Mouse (Mus musculus): ENCODE measurements around the gene Tmc8. TPM values are rescaled to one million over a fixed set of nuclear protein-coding genes. Genes with fewer than 3 reads are reported as not detected.

The Tmc8 gene
- polyA plus RNA-seq, 1 experiment: 12.0 TPM

GRCm38 (mm10) chr11:117816389-117816996, 34.6 kb downstream of the Tmc8 start:
- DNase-seq: no peak
- peaks cover 12% of the 10 kb centered on the region for H3K4me1 ChIP-seq (ENCODE audit: control insufficient read depth, insufficient read depth, low read length)
- TF ChIP-seq POLR2A (IDR thresholded peaks at IDR 0.05; ENCODE audit: borderline replicate concordance, extremely low read depth, low read depth, low read length) (no peak), CTCF (IDR thresholded peaks at IDR 0.05; ENCODE audit: insufficient read depth, low read length) (no peak)
- WGBS: 77% methylated on average over 13 of the region's 13 CpGs
- H3K4me3 ChIP-seq (replicated peaks; ENCODE audit: extremely low read depth, low read depth, low read length): no peak overlapping the region

DNA sequence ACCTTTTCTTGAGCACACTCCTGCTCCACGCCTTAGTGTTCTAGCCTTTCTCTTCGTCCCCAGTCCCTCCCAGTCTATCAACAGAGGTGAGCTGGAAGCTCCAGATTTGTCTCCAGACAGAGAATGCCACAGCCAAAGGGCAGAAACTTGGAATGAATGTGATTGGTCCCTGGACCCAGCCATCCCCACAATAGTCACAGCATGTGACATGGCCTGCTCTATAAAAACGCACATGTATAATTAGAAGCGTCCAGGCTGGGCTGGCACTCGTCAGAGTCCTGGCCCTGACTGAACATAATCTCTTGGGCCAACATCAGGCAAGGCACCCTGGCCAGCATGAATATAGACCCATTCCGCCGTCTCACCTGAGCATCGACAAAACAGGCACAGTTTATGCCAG, 37.2 kb downstream of the Tmc8 start:
- WGBS: 74% methylated on average over 8 of the region's 8 CpGs
- DNase-seq: no peak
- no peak overlapping the region for H3K4me3 ChIP-seq (replicated peaks; ENCODE audit: extremely low read depth, low read depth, low read length)
- TF ChIP-seq POLR2A (IDR thresholded peaks at IDR 0.05; ENCODE audit: borderline replicate concordance, extremely low read depth, low read depth, low read length): 0 out of 2 replicates have a peak, but pooled peaks have one; percentile 11
- no peak for TF ChIP-seq CTCF (IDR thresholded peaks at IDR 0.05; ENCODE audit: insufficient read depth, low read length)
- peaks cover 20% of the 10 kb centered on the region for H3K4me1 ChIP-seq (ENCODE audit: control insufficient read depth, insufficient read depth, low read length)

- WGBS: 76% methylated on average over 7 of the region's 7 CpGs
- H3K4me3 ChIP-seq (replicated peaks; ENCODE audit: extremely low read depth, low read depth, low read length): no peak overlapping the region
- no peak for DNase-seq
- TF ChIP-seq POLR2A (IDR thresholded peaks at IDR 0.05; ENCODE audit: borderline replicate concordance, extremely low read depth, low read depth, low read length) (no peak), CTCF (IDR thresholded peaks at IDR 0.05; ENCODE audit: insufficient read depth, low read length) (no peak)
- H3K4me1 ChIP-seq (ENCODE audit: control insufficient read depth, insufficient read depth, low read length): peaks cover 18% of the 10 kb centered on the region
These were observed 38.3 kb downstream of the Tmc8 start for GRCm38 (mm10) chr11:117820173-117820572.

DNA sequence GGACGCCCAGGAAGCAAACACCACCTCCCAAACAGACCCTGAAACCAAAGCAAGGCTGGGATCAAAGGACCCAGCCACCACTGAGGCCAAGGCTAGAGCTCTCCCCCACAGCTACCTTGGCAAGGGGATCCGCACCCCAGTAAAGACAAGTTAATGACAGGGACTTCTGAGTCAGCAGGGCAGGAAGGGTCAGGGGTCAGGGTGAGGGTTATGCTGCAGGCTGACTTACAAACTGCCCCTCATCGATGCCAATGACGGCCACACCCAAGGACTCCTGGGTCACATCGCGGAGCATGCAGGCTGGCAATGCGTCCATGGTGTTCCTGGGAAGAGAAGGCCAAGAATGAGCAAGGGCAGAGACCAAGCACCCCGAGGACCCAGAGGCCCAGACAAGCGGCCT, 40.0 kb downstream of the Tmc8 start:
- no peak for TF ChIP-seq POLR2A (IDR thresholded peaks at IDR 0.05; ENCODE audit: borderline replicate concordance, extremely low read depth, low read depth, low read length)
- 84% methylated on average over 9 of the region's 9 CpGs for WGBS

GRCm38 (mm10) chr11:117822728-117823241, 40.9 kb downstream of the Tmc8 start:
- no peak for DNase-seq
- WGBS: 16% methylated on average over 7 of the region's 7 CpGs
- Histone ChIP-seq H3K4me3 (replicated peaks; ENCODE audit: extremely low read depth, low read depth, low read length) (no peak overlapping the region), H3K4me1 (ENCODE audit: control insufficient read depth, insufficient read depth, low read length) (peaks cover 21% of the 10 kb centered on the region)
- no peak for TF ChIP-seq CTCF (IDR thresholded peaks at IDR 0.05; ENCODE audit: insufficient read depth, low read length)

More for the DNA sequence above, 40.0 kb downstream of the Tmc8 start:
- Histone ChIP-seq H3K4me1 (ENCODE audit: control insufficient read depth, insufficient read depth, low read length) (peaks cover 20% of the 10 kb centered on the region), H3K4me3 (replicated peaks; ENCODE audit: extremely low read depth, low read depth, low read length) (no peak overlapping the region)
- DNase-seq: no peak

DNA sequence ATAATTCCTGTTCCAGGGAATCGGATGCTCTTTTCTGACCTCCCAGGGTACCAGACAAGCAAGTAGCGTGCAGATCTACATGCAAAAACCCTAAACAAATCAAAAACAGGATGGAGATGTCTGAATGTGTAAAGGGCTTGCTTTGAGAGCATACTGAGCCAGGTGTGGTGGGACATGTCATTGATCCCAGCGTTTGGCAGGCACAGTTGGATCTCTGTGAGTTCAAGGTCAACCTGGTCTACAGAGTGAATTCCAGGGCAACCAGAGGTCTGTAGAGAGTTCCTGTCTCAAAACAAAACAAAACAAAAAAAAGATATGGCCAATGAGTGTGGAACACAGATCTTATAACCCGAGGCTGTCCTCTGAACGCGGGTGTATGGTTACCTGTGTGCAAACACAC, 41.5 kb downstream of the Tmc8 start:
- peaks cover 23% of the 10 kb centered on the region for H3K4me1 ChIP-seq (ENCODE audit: control insufficient read depth, insufficient read depth, low read length)
- whole genome bisulfite sequencing: 78% methylated on average over 6 of the region's 6 CpGs
- no peak for TF ChIP-seq POLR2A (IDR thresholded peaks at IDR 0.05; ENCODE audit: borderline replicate concordance, extremely low read depth, low read depth, low read length)
- no peak for TF ChIP-seq CTCF (IDR thresholded peaks at IDR 0.05; ENCODE audit: insufficient read depth, low read length)
- H3K4me3 ChIP-seq (replicated peaks; ENCODE audit: extremely low read depth, low read depth, low read length): no peak overlapping the region
- DNase-seq: no peak

DNA sequence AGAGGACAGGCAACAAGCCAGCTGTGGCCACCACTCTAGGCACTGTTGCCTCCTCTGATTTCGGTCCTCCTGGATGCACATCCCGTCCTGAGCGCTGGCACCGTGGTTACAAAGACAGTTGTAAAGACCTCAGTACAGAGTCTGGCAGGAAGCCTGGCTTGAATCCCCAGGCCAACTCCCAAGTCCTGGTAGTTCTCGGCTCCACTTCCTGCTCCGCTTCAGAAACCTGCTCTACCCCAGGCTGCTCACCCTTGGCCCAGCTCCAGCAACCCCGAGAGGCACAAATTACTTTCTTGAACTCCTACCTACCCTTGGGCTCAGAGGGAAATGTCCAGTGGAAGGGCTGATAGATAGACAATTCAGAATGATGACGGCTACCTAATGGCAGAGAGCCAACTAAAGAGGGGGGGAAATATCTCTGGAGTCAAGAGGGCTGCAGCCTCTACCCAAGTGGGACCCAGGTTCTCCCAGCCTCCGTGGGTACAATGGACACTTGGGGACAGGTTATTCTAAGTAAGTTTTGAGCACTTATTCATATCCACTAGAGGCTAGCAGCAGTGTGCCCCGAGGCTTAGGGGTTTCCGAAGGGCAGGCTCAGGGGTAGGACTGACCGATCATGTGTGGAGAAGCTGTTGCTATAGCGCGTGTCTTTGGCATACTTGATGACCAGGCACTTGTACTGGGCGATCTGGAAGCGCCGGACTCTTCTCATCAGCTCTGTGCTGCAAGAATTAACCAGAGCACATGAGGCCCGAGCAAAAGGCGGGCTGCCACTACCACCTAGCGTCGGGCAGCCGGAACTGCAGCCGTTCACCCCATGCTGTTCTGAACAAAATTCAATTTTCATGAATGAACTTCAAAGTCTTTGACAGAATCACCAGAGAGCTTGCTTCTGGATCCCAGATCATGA, 42.4 kb downstream of the Tmc8 start:
- no peak overlapping the region for H3K4me3 ChIP-seq (replicated peaks; ENCODE audit: extremely low read depth, low read depth, low read length)
- H3K4me1 ChIP-seq (ENCODE audit: control insufficient read depth, insufficient read depth, low read length): peaks cover 29% of the 10 kb centered on the region
- WGBS: 4% methylated on average over 23 of the region's 23 CpGs
- DNase-seq: peak; percentile 81
- no peak for TF ChIP-seq POLR2A (IDR thresholded peaks at IDR 0.05; ENCODE audit: borderline replicate concordance, extremely low read depth, low read depth, low read length)
- peak; percentile 93 for TF ChIP-seq CTCF (IDR thresholded peaks at IDR 0.05; ENCODE audit: insufficient read depth, low read length)

DNA sequence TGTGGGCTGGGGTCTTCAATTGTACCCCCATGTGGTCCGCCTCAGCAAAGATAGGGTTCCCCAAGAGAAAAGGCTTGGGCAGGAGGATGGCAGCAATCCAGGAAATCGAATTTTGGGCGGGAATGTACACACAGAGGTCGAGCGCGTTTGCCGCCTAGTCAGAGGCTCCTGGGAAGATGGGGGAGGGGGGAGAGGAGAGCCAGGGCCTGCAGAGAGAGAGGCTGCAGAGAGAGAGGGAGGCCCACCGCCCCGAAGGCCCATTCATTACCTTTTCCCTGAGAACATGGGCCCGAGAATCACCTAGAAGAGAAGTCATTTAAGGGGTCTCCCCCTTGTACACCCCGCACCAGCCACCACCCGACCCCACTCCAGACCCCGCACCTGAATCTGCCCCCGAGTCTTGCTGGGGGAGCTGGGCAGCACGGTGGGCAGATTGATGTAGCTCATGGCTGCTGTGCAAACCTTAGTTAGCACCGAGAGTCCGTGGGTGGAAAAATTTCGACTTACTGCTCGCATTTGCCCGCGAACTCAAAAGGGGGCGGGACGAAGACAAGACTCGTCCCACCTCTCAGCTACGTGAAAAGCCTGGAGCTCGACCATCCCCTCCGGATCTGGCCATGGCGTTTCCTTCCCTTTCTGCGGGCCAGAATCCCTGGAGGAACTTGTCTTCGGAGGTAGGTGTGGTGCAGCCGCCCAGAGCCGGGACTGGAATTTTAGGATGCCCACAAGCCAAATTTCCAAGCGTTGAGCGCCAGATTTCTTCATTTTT, 43.6 kb downstream of the Tmc8 start, which contains the start of the genes Afmid and Tk1:
Afmid (plus strand) TSS at position 592 of the 769 bp plus-strand sequence.
Tk1 (minus strand) TSS at position 760 of the 769 bp plus-strand sequence.
- peak; percentile 59 for DNase-seq
- TF ChIP-seq CTCF (IDR thresholded peaks at IDR 0.05; ENCODE audit: insufficient read depth, low read length) (no peak), POLR2A (IDR thresholded peaks at IDR 0.05; ENCODE audit: borderline replicate concordance, extremely low read depth, low read depth, low read length) (no peak)
- under 1% methylated on average over 34 of the region's 34 CpGs for WGBS
- peaks cover 33% of the 10 kb centered on the region for H3K4me1 ChIP-seq (ENCODE audit: control insufficient read depth, insufficient read depth, low read length)
- no peak within 1 kb of the TSS for H3K4me3 ChIP-seq (replicated peaks; ENCODE audit: extremely low read depth, low read depth, low read length)

DNA sequence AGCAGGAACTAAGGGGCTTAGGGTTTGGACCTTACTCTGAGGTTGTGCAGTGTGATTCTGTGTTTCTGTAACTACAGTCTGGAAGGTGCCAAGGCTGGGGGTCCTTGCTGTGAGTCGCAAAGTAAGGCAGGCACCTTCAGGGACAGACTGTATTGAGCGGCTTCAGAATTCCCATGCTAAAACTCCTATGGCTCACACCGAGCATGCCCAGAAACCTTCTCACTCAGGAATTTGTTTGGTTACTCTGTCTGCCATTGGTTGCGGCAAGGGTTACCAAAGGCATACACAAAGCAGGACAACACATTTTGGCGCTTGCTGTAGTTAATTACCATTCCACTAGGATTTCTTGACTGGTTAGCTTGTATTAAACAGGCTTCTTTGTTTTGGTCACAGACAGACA, 44.3 kb downstream of the Tmc8 start:
- Histone ChIP-seq H3K4me3 (replicated peaks; ENCODE audit: extremely low read depth, low read depth, low read length) (no peak overlapping the region), H3K4me1 (ENCODE audit: control insufficient read depth, insufficient read depth, low read length) (peaks cover 33% of the 10 kb centered on the region)
- DNase-seq: no peak
- 27% methylated on average over 5 of the region's 5 CpGs for WGBS
- TF ChIP-seq CTCF (IDR thresholded peaks at IDR 0.05; ENCODE audit: insufficient read depth, low read length): no peak

Data from lung, adult 2 months (tissue).